Mouse (Mus musculus) cerebellum, postnatal 10 days (tissue): ENCODE data around the gene Tmem245.
A peak's percentile ranks its signal among the peaks of the same experiment; 100 is the strongest.

ENCODE experiments used
- DNase-seq, 2 experiments: peaks; one replicate each; pipeline ENCODE4 v3.0.0; 2021; ENCODE audit warnings: mixed read lengths in 2 of 2

Gene Tmem245

DNA sequence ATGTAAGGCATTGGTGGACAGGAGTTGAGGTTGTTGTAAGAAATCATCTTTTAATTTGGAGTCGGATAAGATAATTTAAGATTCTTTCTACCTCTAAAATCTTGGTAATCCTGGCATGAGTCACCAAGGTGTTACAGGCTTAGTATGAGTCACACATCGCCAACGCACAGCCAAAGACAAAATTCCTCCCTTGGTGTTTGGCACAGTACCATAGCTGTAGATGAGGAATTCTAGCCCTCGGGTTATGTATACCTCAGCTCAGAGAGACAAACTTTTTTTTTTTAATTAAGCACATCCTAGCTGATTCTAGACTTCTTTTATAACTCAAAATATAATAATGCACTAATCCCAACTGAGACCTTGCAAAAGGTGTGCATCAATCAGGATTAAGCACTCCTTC is 83.2 kb downstream of the Tmem245 start:
- DNase-seq: peak; percentile 28 to 33

DNA sequence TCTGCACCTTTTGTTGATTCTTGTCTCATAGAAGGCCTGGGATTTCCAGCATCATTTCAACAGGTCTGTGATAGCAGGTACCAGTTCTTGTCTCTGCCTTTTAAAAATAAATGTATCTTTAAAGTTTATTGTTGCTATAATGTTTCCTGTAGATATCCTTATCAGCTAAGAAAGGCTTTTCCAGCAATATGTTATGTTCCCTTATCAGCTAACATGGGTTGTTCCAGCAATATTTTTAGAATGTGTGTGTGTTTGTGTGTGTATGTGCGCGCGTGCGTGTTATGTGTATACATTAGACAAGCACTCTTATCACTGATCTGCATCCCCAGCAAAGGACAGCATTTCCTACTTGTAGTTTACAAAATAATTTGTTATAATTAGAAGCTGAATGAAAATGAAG is 85.7 kb downstream of the Tmem245 start:
- DNase-seq: no peak

DNA sequence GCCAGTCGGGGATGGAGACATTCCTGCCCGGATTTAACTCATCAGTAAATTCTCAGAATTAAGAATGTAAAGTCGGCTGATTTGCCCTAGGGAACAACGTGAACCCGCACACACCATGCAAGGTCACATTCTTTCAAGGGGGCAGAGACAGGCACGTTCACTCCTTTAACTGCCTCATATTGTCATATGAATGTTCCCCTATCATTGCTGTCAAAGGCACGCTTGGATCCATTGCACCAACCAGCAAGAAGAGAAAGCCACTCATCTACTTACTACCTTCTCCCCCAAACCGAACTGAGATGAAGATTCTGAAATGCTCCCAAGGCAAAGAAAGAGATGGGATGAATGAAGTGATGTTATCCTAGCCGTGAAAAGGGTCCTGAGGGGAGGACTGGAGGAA is 88.5 kb downstream of the Tmem245 start:
- DNase-seq: no peak

DNA sequence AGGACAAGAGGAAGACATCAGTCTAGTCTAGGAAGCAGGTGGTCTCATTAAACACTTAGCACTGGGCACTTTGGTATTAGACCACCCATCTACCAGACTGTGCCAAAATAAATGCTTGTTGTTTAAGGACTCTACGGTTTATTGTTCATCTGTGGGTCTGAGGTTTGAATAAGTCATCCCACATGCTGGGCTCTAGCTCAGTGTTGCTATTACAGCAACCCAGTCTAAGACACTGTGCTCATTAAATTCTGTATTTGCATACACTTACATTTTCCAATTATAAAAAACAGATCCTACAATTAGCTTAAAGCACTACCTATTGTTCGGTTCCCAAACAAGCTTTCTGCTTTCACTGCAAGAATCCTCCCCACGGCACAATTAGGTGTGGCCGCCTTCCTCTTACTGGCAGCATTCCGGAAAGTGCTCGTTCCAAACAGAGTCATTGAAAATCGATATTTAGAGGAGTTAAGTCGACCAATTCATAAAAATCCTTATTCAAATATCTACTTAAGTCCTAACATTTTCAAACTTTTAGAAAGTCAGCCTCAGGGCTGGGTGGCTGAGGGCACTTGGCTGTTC is 90.8 kb downstream of the Tmem245 start:
- no peak for DNase-seq

DNA sequence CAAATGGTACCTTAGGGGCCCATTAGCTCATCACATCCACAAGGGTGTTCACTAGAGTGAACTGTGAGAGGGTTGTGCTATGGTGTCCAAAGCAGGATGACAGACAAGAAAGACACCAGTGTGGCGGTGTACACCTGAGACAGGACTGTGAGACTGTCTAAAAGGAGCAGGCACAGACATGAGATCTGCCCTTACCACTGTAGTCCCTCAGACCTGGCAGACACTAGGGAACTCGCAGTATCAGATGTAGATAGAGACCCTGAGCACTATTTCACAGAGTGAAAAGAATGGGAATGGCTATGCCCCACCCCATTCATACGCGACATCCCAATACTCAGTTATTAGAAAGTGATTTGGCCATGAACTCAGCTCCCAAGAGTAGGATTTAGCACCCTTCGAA is 91.3 kb downstream of the Tmem245 start:
- no peak for DNase-seq

DNA sequence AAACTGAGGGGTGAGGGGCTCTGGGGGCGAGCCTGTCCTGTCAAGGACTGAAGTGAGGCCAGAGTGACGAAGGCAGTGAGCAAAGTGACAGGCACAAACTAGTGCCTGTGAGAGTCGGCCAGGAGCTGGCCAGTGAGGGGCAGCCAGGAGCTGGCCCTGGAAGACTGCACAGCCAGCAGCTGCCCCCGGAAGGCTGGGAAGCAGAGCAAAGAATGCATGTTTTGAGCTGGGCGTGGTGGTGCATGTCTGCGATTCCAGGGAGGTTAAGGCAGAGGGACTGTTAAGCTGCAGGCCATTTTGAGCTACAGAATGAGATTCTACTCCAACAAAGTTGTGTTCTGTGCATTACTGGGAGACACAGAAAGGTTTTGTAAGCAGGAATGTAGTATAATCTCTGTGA is 96.5 kb downstream of the Tmem245 start:
- DNase-seq: peak; percentile 22 to 37

DNA sequence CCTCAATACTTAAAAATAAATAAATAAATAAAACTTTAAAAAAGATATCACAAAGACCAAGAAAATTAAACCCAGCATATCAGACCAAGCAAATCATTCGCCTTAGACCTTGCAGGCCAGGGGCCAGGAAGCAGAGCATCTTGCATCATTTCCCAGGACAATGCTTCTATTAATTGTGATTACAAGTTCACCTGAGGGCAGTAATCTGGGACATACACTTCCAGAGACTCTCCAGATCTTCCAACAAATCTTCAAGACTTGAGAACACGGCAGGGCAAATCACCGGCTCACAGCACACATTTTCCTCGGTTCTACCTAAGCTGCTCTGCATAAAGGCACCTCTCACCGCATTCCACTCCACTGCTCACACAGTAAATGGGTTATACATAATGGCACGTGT is 99.2 kb downstream of the Tmem245 start:
- DNase-seq: no peak

DNA sequence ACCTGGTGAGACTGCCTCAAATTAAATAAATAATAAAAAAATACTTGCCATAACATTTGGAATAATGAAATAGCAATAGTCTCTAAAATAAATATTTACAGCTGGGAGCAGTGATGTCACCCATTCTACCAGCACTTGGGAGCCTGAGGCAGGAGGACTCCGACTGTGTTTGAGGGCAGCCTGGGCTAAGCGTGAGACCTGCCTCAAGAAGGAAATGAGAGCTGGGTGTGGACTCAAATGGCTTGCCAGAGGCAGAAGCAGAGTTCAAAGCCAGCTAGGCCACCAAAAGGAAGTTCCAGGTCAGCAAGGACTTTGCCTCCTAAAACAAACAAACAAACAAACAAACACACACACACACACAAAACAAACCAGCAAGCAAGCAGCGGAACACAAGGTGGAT is 99.8 kb downstream of the Tmem245 start:
- no peak for DNase-seq

DNA sequence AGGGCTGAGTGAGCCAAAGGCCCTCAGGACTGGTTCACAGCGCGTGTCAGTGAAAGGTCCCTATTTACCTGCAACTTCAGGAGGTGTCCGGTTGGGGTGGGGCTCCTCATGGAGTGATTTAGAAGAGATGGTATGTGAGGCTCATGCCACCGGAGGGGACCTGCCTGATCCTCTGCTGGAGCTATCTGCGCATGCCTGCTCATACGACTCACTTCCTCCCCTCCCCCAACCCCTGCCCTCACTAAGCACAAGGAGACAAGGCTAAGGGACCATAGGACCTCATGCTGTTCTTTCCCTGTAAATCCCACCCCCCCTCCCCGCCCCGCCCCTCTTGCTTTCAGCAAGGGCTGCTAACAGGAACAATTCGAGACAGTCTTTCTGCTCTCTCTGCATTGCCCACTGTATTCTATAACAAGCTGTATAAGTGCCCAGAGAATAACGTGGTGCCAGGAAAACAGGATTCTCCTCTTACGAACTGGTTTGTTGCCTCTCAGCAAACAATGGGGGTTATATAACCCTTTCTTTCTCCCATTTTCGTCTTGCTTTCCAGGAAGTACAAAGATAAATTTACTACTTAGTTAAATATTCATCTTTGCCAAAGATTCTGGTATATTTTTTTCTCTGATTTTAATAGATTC is 101.2 kb downstream of the Tmem245 start:
- DNase-seq: no peak

DNA sequence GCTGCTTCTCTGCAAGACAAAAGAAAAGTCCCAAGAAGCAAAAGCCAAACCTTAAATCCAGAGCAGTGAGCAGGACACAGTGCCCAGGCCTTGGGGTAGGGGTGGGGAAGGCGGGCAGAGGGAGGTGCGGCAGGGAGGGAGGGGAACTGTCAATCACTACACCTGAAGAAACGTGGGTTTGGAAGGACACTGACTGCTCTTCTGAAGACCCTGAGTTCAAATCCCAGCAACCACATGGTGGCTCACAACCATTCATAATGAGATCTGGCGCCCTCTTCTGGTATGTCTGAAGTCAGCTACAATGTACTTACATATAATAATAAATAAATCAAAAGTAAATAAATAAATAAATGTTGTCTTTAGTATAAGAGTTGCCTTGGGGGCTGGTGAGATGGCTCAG is 102.3 kb downstream of the Tmem245 start:
- no peak for DNase-seq

DNA sequence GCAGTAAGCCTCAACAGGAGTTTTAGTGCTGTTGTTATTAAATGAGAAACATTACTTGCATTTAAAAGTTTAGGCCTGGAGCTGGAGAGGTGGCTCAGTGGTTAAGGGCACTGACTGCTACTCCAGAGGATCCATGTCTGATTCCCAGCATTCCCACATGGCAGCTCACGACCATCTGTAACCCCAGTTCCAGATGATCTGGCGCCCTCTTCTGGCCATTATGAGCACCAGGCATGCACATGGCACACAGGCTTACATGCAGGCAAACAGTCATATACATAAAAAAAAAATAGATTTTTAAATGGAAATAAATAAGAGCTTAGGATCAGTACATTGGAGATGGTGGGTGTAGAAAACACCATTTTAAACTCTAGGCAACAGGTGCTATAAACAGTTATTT is 103.3 kb downstream of the Tmem245 start:
- no peak for DNase-seq

DNA sequence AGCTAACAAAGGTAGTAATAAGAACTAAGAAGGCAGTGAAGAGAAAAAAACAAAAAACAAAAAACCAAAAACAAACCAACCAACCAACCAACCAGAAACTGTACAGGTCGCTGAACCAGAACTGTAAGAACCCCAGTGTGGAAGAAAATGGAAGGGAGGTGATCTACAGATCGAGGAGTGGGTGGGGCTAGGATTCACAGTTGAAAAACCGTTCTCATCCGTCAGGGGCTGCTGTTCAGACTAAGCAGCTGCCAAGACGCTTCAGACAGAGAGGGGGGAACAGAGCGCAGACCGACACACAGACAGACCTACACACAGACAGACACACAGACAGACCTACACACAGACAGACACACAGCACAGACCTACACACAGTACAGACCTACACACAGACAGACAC is 104.7 kb downstream of the Tmem245 start:
- DNase-seq: no peak

DNA sequence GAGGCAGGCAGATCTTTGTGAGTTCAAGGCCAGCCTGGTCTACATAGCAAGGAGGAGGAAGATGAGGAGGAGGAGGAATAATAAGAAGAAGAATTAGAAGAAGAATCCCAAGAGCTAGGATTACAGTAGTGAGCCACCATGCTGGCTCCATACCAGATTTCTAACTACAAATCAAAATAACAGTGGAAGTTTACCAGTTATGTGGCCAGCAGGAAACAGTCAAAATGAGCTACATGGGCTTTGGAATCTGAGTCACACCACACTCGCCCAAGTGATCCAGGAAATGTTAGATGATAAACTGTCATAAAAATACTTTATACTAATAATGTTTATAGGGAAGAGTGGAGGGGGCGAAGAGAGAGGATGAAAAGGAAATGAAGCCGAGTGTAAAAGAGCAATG is 106.9 kb downstream of the Tmem245 start:
- no peak for DNase-seq

DNA sequence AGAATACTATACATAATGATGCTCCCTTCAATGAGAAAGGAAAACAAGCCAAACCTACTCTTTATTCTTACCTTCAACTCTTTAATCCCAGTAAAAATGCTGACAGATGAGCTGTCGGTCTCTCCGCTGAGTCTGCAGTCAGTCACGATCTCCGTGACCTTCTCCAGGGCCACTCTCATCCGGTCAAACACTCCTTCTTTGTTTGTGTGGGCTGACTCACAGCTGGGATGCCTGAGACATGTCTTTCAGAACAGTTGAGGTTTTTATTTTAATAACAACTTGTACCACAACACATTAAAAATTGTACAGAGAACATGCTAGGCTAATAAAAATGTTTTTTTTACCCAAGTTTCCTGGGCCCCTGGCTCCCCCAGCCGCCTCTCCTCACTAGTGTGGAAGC is 109.6 kb downstream of the Tmem245 start:
- DNase-seq: no peak

DNA sequence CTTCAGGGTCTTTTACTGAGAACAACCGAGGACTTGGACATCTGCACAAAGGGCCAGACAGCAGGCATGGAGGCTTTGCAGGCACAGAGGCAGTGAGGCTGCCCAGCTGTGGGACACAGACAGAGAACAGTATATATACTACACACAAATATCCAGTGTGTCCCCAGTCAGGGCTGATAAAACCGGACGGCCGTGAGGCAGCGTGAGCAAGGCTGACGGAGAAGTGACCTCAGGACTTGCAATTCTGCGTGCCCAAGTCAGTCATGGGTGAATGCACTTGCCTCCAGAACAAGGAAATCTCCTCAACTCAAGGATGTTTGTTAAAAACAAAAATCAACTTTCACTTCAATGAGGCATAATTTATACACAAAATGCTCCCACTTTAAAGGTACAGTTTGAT is 115.2 kb downstream of the Tmem245 start:
- no peak for DNase-seq

DNA sequence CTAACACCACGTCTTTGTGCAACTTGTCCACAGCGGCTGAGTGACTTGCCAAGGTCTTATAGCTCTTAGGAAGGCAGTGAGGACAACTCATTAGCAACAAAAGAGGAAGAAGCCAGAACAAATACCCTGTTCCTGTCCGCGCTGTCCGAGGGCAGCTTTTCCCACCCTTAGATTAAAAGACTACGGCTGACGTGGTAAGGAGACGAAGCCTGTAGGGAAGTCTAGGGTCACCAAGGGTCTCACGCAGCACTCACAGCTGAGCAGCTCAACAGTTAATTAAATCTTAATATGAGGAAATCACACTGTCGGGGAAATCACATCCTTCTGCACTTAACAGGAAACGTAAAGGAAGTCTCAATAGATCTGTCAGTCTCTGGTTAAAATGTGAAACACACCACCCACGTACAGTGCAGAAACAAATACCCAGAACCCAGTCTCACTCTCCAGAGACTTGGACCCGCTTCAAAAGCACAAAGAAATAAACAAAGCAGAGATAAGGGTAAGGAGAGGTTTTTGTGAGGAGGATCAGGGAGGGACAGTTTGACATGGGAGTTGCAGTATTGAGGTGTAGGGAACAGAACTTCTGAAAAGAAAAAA is 116.1 kb downstream of the Tmem245 start:
- DNase-seq: no peak

DNA sequence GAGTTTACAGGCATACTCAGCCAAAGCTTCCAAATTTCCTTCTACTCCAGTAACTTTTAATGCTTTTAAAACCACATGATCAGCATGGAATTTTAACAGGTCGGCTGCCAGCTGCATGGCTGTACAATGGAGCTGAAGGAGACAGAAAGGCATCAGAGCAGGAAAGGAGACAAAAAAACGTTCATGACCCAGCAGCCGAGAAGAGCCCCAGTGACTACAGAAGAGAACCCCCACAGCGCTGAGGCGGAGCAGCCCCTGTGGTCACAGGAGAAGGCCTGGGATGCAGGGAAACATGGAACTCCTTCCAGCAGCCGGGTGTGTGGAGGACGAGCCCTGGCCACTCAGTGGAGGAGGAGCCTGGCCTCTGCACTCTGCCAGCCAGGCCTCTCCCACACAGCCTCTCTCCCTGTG is 117.7 kb downstream of the Tmem245 start:
- DNase-seq: peak in 1 of 2 experiments; percentile 28

DNA sequence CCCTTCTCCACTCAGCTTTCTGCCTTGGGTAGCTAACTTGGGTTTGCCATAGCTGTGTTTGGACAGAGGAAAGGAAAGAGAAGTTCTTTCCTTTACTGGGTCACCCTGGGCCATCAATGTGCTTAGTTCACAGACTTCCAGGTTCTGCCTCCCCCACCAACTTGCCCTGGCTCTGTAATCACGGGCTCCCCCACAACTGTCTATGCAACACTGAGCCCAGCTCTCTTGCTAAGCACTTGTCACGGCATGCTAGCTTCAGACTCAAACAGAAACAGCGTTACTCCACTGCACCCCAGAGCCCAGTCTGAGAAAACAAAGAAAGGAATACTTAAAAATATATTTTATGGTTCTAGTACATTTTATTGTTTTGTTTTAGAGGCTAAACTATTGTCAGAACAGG is 118.3 kb downstream of the Tmem245 start:
- no peak for DNase-seq

DNA sequence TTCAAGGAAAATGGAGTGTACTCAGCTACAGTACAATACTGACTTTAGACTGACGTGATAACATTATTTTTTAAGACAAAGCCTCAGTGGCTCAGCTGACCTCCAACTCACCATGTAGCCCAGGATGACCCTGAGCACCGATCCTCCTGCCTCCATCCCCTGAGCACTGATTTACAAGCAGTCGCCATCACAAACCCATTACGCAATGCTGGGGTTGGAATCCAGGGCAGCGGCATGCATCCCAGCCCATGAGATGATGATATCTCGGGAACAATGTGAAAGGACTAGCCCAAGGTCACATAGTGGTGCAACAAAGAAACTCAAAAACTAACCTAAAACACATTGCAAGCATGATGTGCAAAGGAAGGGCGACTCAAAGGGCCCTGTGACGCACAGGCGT is 123.0 kb downstream of the Tmem245 start:
- no peak for DNase-seq

DNA sequence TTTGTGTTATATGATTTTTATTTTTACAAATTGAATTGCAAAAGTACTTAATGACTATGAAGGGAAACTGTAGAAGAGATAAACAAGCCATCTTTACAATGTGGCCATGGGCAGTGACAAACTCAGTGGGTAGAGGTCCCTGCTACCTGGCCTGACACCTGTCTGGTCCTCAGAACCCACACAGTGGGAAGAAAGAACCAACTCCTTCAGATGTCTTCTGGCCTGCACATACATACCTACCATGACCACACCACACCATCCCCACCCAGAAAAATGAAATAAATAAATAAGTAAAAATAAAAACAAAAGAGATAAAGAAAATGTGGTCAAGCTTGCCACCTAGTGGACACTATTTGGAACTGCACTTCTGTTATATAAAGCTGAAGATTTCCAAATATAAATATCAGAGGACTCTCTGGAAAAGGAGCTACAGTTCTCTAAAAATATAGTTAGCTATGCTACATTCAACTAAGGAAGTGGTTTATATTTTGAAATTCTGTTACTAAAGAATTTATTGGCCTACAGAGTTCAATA is 127.2 kb downstream of the Tmem245 start:
- peak in 1 of 2 experiments; percentile 29 for DNase-seq
